Mouse (Mus musculus) embryonic stem cell, embryonic (primary cell): Measurements from ENCODE around the gene Plekhg5.

Experiments
- CTCF ChIA-PET, 4 experiments: fragments of 300-600 bp in 2 of 4; fragments of 350-600 bp in 2 of 4; sonication (Branson Sonifier 250); formaldehyde crosslinking; loops; one replicate each; lab custom pipeline; 2022; ENCODE audit warnings: inconsistent platforms in 2 of 4; lab: Charles Lee
- POLR2A ChIA-PET, 4 experiments: fragments of 300-600 bp in 2 of 4; fragments of 350-600 bp in 2 of 4; sonication (Branson Sonifier 250); formaldehyde crosslinking; loops; one replicate each; lab custom pipeline; 2022; ENCODE audit warnings: antibody characterized with exemption in 4 of 4, inconsistent platforms in 1 of 4; lab: Charles Lee

Plekhg5 gene

DNA sequence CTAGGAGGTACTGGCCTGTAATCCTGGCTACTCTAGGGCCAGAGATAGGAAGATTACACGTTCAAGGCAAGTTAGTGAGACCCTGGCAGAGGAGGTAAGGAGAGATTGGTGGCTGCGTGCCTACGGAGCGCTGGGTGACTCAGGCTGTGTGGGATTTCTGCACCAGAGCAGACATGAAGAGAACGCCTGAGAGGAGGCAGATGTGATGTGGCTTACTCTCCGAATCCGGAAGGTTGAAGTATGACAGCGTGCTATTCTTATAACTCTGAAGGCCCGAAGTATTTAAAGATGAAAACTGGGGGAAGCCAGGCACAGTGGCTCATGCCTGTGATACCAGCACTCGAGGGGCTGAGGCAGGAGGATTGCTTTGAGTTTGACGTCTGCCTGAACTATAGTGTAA is 28.2 kb downstream of the Plekhg5 start:
- ChIA-PET CTCF (interaction anchor here in 2 of 4 experiments (0.6 to 1.3 kb wide), 3 partner anchors 13 to 33 kb away, joined by 3 to 4 read pairs (median 3); no protein-coding TSS in a partner anchor), POLR2A (interaction anchor here in 2 of 4 experiments (0.8 to 9.1 kb wide), 6 partner anchors 10 to 38 kb away, joined by 3 to 90 read pairs (median 4); partner anchors contain the start of gene Tnfrsf25 (in 1 of the 2))

DNA sequence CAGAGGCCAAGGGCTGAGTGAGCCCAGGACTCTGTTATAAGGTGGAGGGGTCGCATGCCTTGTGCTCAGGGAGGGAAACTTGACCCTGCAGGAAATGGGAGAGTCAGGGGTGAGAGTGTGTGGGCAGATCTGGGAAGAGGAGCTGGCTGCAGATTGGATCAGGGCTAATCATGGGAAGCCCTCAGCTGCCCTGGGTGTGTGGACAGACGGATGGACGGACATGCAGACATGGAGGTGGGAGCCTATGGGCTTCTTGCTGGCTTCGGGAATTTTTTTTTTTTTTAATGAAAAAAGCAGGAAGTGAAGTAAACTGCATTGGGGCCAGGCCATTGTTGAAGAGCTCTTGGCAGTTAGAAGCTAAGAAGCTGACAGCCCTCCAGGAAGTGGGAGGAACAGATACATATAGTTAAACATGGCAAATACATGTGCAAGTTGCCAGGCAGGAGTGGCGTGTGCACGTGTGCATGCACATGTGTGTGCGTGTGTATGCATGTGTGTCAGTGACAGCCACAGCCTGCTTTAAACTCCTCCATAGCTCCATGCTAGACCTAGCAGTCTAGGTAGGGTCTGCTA is 28.9 kb downstream of the Plekhg5 start:
- CTCF ChIA-PET = interaction anchor here in 3 of 4 experiments (0.6 to 1.3 kb wide), 4 partner anchors 12 to 243 kb away, joined by 3 to 6 read pairs (median 4); no protein-coding TSS in a partner anchor
- POLR2A ChIA-PET = interaction anchor here in 3 of 4 experiments (0.6 to 9.1 kb wide), 15 partner anchors 8 to 131 kb away, joined by 3 to 90 read pairs (median 4); partner anchors contain the start of genes Tnfrsf25 (in 2 of the 3), Nol9 (in 1 of the 3), Tas1r1 (in 1 of the 3) and Thap3 (in 1 of the 3)

DNA sequence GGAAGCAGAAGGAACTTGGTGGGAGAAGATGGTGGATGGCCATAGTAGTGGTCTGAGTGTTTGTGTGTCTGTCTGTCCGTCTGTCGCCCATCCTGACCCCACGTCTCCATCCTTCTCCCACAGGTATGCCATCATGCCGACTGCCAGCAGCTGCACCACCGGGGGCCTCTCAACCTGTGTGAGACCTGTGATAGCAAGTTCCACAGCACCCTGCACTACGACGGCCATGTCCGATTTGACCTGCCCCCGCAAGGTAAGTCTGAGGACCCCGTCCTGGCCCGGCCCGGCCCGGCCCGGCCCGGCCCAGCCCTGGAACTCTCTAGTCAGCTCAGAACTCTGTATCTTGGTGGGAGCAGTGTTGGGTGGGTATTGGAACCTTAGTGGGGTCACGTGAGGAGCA is 29.6 kb downstream of the Plekhg5 start:
- ChIA-PET POLR2A (interaction anchor here in 3 of 4 experiments (0.7 to 9.1 kb wide), 12 partner anchors 9 to 132 kb away, joined by 3 to 90 read pairs (median 4); partner anchors contain the start of genes Tnfrsf25 (in 2 of the 3), Nol9 (in 1 of the 3), Tas1r1 (in 1 of the 3) and Thap3 (in 1 of the 3)), CTCF (interaction anchor here in 3 of 4 experiments (0.6 to 3.2 kb wide), 11 partner anchors 8 to 242 kb away, joined by 4 to 26 read pairs (median 7); no protein-coding TSS in a partner anchor)

DNA sequence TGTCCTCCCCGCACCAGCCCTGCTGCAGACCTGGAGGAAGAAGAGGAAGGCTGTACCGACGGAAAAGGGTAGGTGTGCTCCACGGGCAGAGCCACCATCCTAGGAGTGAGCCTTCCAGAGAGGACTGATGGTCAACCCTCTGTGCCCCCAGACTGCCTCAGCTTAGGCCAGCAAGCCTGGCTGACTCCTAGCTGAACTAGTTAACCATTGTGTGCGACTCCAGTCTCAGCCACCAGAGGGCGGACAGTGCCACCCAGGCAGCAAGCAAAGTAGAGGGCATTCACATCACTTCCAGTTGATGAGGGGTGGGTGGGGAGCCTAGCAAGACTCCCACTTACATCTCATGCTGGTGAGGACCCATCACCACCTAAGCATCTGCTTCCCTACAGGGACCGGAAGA is 30.7 kb downstream of the Plekhg5 start:
- ChIA-PET POLR2A (interaction anchor here in 2 of 4 experiments (0.7 to 9.1 kb wide), 7 partner anchors 10 to 26 kb away, joined by 3 to 98 read pairs (median 7); partner anchors contain the start of gene Tnfrsf25 (in 2 of the 2)), CTCF (interaction anchor here (0.6 to 3.2 kb wide), 40 partner anchors 10 to 151 kb away, joined by 3 to 26 read pairs (median 4); partner anchors contain the start of genes Klhl21 (in 1 of the 4), Nol9 (in 1 of the 4), Tas1r1 (in 1 of the 4) and Tnfrsf25 (in 1 of the 4))

DNA sequence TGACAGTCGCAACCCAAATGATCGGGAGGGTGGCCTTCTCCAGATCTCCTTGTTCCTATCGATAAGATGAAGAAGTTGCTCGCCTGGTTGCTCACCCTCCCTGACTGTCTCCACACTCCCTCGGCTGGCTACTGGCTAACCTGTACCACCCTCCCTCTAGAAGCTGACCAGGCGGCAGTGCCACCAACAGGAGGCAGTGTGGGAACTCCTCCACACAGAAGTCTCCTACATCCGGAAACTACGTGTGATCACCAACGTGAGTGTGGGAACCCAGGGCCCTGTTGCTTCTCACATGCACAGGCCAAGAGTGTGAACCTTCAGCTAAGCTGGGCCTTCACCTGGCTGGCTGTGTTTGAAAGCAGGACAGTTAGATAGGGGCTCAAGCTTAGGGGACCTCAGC is 34.4 kb downstream of the Plekhg5 start:
- POLR2A ChIA-PET = interaction anchor here in 3 of 4 experiments (0.6 to 9.1 kb wide), 21 partner anchors 8 to 79 kb away, joined by 3 to 98 read pairs (median 5); partner anchors contain the start of genes Tnfrsf25 (in 2 of the 3) and Zbtb48 (in 1 of the 3)
- CTCF ChIA-PET = interaction anchor here (0.7 to 4.4 kb wide), 31 partner anchors 8 to 256 kb away, joined by 3 to 70 read pairs (median 6); partner anchors contain the start of genes Tnfrsf25 (in 3 of the 4), Nol9 (in 1 of the 4), Rnf207 (in 1 of the 4) and Tas1r1 (in 1 of the 4)

DNA sequence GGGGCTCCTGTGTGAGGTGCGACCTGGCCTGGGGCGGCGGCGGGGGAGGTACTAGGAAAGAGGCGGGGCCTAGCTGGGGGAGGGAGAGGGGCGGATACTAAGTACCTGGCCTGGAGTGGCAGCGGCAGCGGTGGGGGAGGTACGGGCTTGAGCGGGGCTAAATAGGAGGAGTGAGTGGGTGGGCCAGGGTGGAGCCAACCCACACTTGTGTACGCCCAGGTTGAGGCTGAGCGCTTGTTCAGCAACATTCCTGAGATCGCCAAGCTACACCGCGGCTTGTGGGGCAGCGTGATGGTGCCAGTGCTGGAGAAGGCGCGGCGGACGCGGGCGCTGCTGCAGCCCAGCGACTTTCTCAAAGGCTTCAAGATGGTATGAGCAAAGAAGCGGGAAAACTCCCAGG is 35.2 kb downstream of the Plekhg5 start:
- CTCF ChIA-PET = interaction anchor here (0.5 to 4.4 kb wide), 39 partner anchors 8 to 257 kb away, joined by 3 to 70 read pairs (median 5); partner anchors contain the start of genes Tnfrsf25 (in 2 of the 4), Nol9 (in 1 of the 4), Phf13 (in 1 of the 4) and Rnf207 (in 1 of the 4)
- POLR2A ChIA-PET = interaction anchor here (0.6 to 9.1 kb wide), 28 partner anchors 9 to 184 kb away, joined by 3 to 98 read pairs (median 5); partner anchors contain the start of genes Tnfrsf25 (in 2 of the 4), Acot7 (in 1 of the 4), Hes3 (in 1 of the 4) and Plekhg5 (in 1 of the 4)

DNA sequence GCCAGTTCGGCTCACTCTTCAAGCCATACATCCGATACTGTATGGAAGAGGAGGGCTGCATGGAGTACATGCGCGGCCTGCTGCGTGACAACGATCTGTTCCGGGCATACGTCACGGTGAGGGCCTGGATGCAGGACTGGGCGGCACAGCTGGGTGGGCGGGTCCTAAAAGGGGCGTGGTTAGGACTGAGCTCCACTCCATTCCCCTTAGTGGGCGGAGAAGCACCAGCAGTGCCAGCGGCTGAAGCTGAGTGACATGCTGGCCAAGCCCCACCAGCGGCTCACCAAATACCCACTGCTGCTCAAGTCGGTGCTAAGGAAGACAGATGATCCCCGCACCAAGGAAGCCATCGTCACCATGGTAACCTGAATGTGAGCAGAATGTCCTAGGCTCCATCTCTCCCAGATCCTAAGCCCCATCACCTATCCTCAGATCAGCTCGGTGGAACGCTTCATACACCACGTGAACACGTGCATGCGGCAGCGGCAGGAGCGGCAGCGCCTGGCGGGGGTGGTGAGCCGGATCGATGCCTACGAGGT is 35.7 kb downstream of the Plekhg5 start:
- POLR2A ChIA-PET = interaction anchor here (0.6 to 9.1 kb wide), 32 partner anchors 10 to 233 kb away, joined by 3 to 98 read pairs (median 4); partner anchors contain the start of genes Tnfrsf25 (in 2 of the 4), Acot7 (in 1 of the 4), Hes3 (in 1 of the 4) and Phf13 (in 1 of the 4)
- CTCF ChIA-PET = interaction anchor here (0.5 to 4.4 kb wide), 33 partner anchors 8 to 168 kb away, joined by 3 to 70 read pairs (median 5); partner anchors contain the start of genes Klhl21 (in 1 of the 4), Nol9 (in 1 of the 4), Phf13 (in 1 of the 4) and Tnfrsf25 (in 1 of the 4)

DNA sequence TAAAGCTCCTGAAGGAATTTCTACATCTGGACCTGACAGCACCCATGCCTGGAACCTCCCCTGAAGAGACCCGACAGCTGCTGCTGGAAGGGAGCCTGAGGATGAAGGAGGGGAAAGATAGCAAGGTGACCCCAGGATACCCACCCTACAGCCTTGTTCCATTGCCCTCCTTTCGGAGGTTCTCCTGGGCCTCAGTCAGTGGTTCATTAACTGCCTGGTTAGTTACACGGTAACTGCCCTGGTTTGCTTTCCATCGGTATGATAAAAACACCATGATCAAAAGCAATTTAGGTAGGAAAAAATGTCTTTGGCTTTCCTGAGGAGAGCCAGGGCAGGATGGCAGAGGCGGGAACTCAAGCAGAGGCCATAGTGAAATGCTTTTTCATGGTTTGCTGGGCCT is 36.4 kb downstream of the Plekhg5 start:
- ChIA-PET CTCF (interaction anchor here in 3 of 4 experiments (0.6 to 4.4 kb wide), 17 partner anchors 10 to 136 kb away, joined by 3 to 70 read pairs (median 10); partner anchors contain the start of gene Tnfrsf25 (in 1 of the 3)), POLR2A (interaction anchor here in 3 of 4 experiments (0.7 to 9.1 kb wide), 15 partner anchors 10 to 142 kb away, joined by 3 to 98 read pairs (median 7); partner anchors contain the start of genes Tnfrsf25 (in 2 of the 3), Phf13 (in 1 of the 3) and Plekhg5 (in 1 of the 3))

DNA sequence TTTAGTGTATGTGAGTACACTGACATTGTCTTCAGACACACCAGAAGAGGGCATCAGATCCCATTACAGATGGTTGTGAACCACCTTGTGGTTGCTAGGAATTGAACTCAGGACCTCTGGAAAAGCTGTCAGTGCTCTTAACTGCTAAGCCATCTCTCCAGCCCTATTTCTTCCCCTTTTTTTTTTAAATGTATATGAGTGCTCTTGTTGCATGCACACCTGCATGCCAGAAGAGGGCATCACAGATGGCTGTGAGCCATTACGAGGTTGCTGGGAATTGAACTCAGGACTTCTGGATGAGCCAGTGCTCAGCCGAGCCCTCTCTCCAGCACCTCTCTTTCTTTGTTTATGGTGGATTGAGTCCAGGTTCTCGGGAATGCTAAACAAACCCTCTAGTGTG is 37.2 kb downstream of the Plekhg5 start:
- POLR2A ChIA-PET = interaction anchor here in 2 of 4 experiments (0.6 to 9.1 kb wide), 4 partner anchors 9 to 24 kb away, joined by 3 to 98 read pairs (median 48); partner anchors contain the start of gene Tnfrsf25 (in 2 of the 2)
- CTCF ChIA-PET = interaction anchor here in 3 of 4 experiments (0.6 to 4.1 kb wide), 3 partner anchors 10 to 56 kb away, joined by 3 to 70 read pairs (median 3); partner anchors contain the start of gene Tnfrsf25 (in 1 of the 3)

DNA sequence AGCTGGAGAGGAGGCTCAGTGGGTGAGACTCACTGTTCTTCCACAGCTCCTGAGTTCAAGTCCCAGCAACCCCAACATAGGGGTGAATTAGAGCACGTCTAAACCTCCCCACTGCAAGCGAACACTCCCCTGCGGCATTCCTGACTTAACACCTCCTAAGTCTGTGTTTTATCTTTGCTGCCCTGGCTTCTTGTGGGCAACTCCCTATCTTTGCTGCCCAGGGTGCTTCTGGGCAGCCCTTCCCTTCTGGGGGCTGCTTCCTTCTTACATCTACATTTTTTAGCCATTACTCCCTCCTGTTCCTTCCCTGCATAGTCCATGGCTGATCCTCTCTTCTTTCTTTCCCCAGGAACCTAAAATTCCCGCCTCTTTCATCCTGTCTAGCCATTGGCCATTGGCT is 38.4 kb downstream of the Plekhg5 start:
- POLR2A ChIA-PET = no interaction called here
- CTCF ChIA-PET = interaction anchor here in 1 of 4 experiments (1.2 kb wide), 1 partner anchor 20 kb away, joined by 3 read pairs; no protein-coding TSS in a partner anchor

DNA sequence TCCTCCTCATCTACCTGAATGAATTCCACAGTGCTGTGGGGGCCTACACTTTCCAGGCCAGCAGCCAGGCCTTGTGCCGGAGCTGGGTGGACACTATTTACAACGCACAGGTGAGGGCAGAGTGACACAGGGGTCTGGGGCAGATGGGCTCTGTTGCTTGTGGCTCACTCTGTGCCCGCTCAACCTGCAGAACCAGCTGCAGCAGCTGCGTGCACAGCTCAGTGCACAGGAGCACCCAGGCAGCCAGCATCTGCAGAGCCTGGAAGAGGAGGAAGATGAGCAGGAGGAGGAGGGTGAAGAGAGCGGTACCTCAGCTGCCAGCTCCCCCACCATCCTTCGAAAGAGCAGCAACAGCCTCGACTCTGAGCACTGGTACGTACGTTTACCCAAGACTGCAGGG is 40.0 kb downstream of the Plekhg5 start:
- CTCF ChIA-PET = interaction anchor here in 2 of 4 experiments (1.0 to 3.1 kb wide), 5 partner anchors 9 to 22 kb away, joined by 3 to 22 read pairs (median 3); no protein-coding TSS in a partner anchor
- POLR2A ChIA-PET = interaction anchor here in 1 of 4 experiments (1.1 to 14.9 kb wide), 3 partner anchors 11 to 23 kb away, joined by 3 to 136 read pairs (median 7); no protein-coding TSS in a partner anchor

DNA sequence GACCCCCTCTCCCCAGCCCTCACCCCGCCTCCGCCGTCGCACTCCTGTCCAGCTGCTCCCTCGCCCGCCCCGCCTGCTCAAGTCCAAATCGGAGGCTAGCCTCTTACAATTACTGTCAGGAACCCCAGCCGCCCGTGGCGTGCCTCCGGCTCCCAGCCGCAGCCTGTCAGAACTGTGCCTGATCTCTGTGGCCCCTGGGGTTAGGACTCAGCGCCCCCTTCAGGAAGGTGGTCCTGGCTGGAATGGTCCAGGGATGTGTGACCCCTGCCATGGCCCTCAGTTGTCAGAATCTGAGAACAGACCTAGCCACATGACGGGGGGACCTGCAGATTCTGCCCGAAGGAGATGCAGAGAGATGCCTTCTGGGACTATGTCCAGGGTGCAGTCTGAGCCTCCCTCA is 41.8 kb downstream of the Plekhg5 start:
- CTCF ChIA-PET = interaction anchor here in 3 of 4 experiments (0.6 to 3.1 kb wide), 13 partner anchors 11 to 132 kb away, joined by 3 to 22 read pairs (median 4); no protein-coding TSS in a partner anchor
- POLR2A ChIA-PET = interaction anchor here in 3 of 4 experiments (1.2 to 14.9 kb wide), 5 partner anchors 12 to 82 kb away, joined by 3 to 136 read pairs (median 3); no protein-coding TSS in a partner anchor

DNA sequence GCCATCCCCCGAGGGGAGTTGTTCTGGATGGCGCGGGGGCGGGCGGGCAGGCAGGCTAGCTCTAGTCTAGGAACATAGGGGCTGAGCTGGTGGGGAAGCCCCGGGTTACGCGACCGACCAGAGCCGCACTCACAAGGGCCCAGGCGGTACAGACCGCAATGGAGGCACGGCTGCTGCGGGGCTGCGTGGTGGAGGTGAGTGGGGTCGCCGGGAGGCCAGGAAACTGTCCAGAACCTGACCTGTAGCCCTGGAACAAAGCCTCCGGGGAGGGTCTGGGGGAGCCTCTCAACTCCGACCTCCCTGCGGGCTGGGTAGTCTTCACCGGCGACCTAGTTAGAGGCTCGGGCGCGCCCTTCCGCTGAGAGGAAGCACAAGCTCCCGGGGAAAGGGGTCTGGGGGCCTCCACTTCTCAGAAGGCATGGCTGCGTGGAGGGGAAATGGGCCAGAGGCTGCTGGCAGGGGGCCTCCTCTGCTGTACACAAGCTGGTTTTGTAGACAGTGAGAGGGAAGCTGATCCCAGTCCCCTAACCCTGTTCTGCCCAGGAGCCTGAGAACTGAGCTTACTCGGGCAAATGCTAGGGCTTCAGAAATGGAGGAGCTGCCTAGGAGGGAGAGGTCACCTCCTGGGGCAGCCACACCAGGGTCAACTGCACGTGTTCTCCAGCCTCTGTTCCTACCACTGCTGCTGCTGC is 43.8 kb downstream of the Plekhg5 start, which contains the start of gene Tnfrsf25:
Gene Tnfrsf25, plus strand, starts transcription at position 14 of the 692 bp plus-strand sequence.
- ChIA-PET CTCF (interaction anchor here (0.6 to 12.9 kb wide), 23 partner anchors 8 to 171 kb away, joined by 3 to 230 read pairs (median 4); partner anchors contain the start of gene Nol9 (in 1 of the 4)), POLR2A (interaction anchor here (0.5 to 14.9 kb wide), 23 partner anchors 10 to 1438 kb away, joined by 3 to 136 read pairs (median 3); partner anchors contain the start of genes Klhl21 (in 1 of the 4) and Phf13 (in 1 of the 4))

DNA sequence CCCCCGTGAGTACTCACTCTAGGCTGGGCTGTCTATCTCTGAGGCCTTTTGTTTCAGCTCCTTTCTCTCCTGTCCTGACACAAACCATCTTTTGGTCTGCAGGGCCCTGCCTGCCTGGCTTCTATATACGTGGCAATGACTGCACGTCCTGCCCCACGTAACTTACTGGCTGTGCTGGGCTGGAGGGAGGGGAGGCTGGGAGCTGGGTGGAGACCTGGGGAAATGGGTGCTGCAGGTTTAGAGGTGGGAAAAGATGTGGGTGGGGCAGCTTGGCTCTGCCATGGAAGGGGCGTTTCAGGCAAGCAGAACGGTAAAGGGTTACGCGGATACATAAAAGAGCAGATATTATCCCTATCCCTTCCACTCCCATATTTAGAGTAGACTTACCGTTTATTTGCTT is 45.2 kb downstream of the Plekhg5 start:
- ChIA-PET POLR2A (interaction anchor here in 2 of 4 experiments (0.9 to 14.9 kb wide), 9 partner anchors 10 to 121 kb away, joined by 3 to 136 read pairs (median 7); partner anchors contain the start of gene Phf13 (in 1 of the 2)), CTCF (interaction anchor here in 2 of 4 experiments (0.8 to 12.9 kb wide), 11 partner anchors 8 to 145 kb away, joined by 3 to 230 read pairs (median 4); no protein-coding TSS in a partner anchor)
